Mouse (Mus musculus) G1E-ER4 (cell line): Measurements from ENCODE around the gene Rnasek. TPM values are rescaled to one million over a fixed set of nuclear protein-coding genes. Genes with fewer than 3 reads are reported as not detected.

Source experiments
- GATA1 ChIP-seq: IDR thresholded peaks from one replicate; pipeline ENCODE4 v1.8.0; 2012; ENCODE audit warnings: low read length, inconsistent platforms
- polyA plus RNA-seq: library from polyadenylated mRNA; stranded (reverse); fragments of >175 nt; gene quantifications from 2 replicates; pipeline ENCODE4 v1.2.3, GENCODE M21; 2012

Rnasek gene
- polyA plus RNA-seq, 1 experiment: 142 TPM

- no peak for TF ChIP-seq GATA1
Measured at GRCm38 (mm10) chr11:70225798-70226601, 13.6 kb downstream of the Rnasek start.

GRCm38 (mm10) chr11:70223724-70224123 lies 15.9 kb downstream of the Rnasek start:
- no peak for TF ChIP-seq GATA1

- no peak for TF ChIP-seq GATA1
Measured at GRCm38 (mm10) chr11:70221603-70222500, 17.8 kb downstream of the Rnasek start.

- TF ChIP-seq GATA1: no peak
Measured at GRCm38 (mm10) chr11:70220731-70221602, 18.7 kb downstream of the Rnasek start, which contains the start of gene Slc16a13. Gene Slc16a13 (minus strand): TSS chr11:70221064.

GRCm38 (mm10) chr11:70220323-70220722 lies 19.3 kb downstream of the Rnasek start:
- no peak for TF ChIP-seq GATA1

- TF ChIP-seq GATA1: no peak
Measured at GRCm38 (mm10) chr11:70219873-70220272, 19.8 kb downstream of the Rnasek start.

- no peak for TF ChIP-seq GATA1
Measured at GRCm38 (mm10) chr11:70218741-70219470, 20.7 kb downstream of the Rnasek start.

- TF ChIP-seq GATA1: no peak
Measured at GRCm38 (mm10) chr11:70218039-70218438, 21.6 kb downstream of the Rnasek start.

- TF ChIP-seq GATA1: no peak
Measured at GRCm38 (mm10) chr11:70216103-70216502, 23.5 kb downstream of the Rnasek start.

GRCm38 (mm10) chr11:70215301-70215700 lies 24.3 kb downstream of the Rnasek start:
- no peak for TF ChIP-seq GATA1

GRCm38 (mm10) chr11:70214856-70215209 lies 24.8 kb downstream of the Rnasek start:
- TF ChIP-seq GATA1: no peak

GRCm38 (mm10) chr11:70214191-70214855 lies 25.3 kb downstream of the Rnasek start:
- TF ChIP-seq GATA1: no peak

GRCm38 (mm10) chr11:70213736-70214135 lies 25.9 kb downstream of the Rnasek start:
- no peak for TF ChIP-seq GATA1

GRCm38 (mm10) chr11:70212896-70213295 lies 26.7 kb downstream of the Rnasek start:
- no peak for TF ChIP-seq GATA1

- no peak for TF ChIP-seq GATA1
Measured at GRCm38 (mm10) chr11:70212423-70212822, 27.2 kb downstream of the Rnasek start, which contains the start of gene Slc16a11. Gene Slc16a11 (plus strand): TSS chr11:70212752.
